Mouse (Mus musculus) embryonic fibroblast, embryonic 13.5 days (primary cell): ENCODE results near the gene Gstm3.

Experiments used
- CTCF ChIP-seq: IDR thresholded peaks from 2 replicates; pipeline ENCODE4 v1.5.1; 2011; ENCODE audit warnings: mild to moderate bottlenecking, control low read depth, low read length, moderate library complexity, borderline replicate concordance; ENCODE audit not compliant: insufficient read depth
- POLR2A ChIP-seq: IDR thresholded peaks from 2 replicates; pipeline ENCODE4 v1.6.1; 2011; ENCODE audit warnings: low read depth, mild to moderate bottlenecking, control low read depth, low read length, moderate library complexity

GRCm38 (mm10) chr3:107977691-107978090, 8.6 kb upstream of the Gstm3 start:
- no peak for TF ChIP-seq CTCF
- TF ChIP-seq POLR2A = no peak
